Mouse (Mus musculus): ENCODE results near the gene Usp46.

- no peak for TF ChIP-seq CTCF (IDR thresholded peaks at IDR 0.05; ENCODE audit: low read depth)
- TF ChIP-seq EP300 (IDR thresholded peaks at IDR 0.05; ENCODE audit: low read depth): no peak
These were observed 80.3 kb downstream of the Usp46 start for GRCm38 (mm10) chr5:73987777-73988560.

Measured in liver, postnatal 0 days (tissue).